Mouse (Mus musculus): ENCODE measurements around the gene Shq1.

DNA sequence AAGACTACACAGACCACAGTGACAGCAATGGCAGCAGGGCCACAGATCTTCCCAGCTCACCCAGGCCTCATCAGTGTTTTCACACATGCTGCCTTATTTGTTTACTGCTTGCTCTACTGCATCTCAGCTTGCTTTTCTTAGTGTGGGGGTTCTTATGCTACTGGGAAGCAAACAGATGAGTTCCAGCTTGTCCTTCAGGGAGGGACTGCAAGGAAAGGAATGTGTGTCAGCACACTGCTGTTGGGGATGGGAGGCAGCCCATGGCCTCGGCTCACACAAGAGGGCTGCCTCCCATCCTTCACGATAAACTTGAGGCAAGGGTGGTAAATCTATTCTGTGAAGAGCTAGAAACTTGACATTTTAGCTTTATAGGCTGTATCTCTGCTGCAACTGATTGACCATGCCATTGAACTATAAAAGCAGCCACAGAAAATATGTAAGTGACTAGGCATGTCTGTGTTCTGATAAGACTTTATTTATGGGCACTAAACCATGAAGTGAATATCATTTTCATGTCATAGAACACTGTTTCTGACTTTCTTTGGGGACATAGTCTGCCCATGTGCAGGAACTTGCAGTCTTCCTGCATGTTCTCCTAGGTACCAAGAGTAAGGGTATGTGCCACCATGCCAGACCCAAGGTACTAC is 48.0 kb downstream of the Shq1 start:
- TF ChIP-seq GATA1 (IDR thresholded peaks at IDR 0.05; ENCODE audit: low read length) (no peak), TAL1 (IDR thresholded peaks at IDR 0.05; ENCODE audit: low read length) (no peak)

Measured in erythroblast, embryonic 14.5 days (primary cell).